Mouse (Mus musculus): ENCODE measurements around the gene Scfd1. TPM values are rescaled to one million over a fixed set of nuclear protein-coding genes. Genes with fewer than 3 reads are reported as not detected.

The Scfd1 gene
- polyA plus RNA-seq (2014; fragmentation: Nextera tagmentation; extraction: Ambion mirVana): 77.9 and 89.6 TPM in 2 replicates

DNA sequence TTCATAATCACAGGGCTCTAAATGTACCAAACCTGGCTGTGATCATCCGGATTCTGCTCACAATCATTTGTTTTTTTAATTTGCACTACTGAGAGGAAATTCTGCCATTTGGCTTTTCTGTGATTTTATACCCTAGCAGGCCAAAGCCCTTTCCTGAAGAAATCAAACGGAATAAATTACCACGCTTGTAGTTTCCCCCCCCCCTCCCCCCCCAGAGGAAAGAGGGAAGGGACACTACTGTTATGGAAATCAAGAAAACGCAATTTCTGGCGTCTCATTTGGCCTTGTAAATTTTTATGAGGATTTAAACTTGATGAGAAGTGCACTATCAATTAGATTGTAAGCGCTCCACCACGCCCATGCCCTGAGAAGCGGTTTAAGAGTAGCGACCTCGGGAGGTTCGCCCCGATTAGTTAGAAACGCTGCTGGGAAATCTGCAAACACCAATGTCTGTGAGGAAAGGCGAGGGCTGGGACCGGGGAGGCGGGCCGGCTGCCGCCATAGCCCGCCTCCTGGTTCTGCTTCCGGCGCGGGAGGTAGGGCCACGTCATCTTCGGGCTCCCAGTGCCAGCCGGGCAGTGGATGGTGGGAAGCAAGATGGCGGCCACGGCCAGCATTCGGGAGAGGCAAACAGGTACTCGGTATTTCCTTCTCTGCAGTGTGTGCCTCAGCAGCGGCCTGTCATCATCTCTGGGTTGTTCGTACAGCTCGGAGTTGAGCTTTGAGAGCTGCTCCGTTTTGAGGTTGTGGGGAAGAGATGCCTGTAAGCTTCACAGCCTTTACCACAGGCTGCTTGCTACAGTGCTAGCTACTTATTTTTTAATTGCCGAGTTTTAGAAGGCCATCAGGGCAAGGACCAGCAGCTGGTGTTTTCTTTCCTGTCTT is at the start of gene Scfd1:
Gene Scfd1 (plus strand): TSS at position 508 of the 885 bp plus-strand sequence.
- peak; percentile 100 for ATAC-seq (ENCODE audit: low FRiP score)
- Histone ChIP-seq H3K4me3 (ENCODE audit: low read depth, low read length) (peak within 1 kb of the TSS; percentile 53), H3K27me3 (ENCODE audit: control insufficient read depth, insufficient read depth, low read length) (no peaks in the 10 kb centered on the region), H3K27ac (ENCODE audit: low read depth, low read length) (peak within 1 kb of the TSS; percentile 49; the same call in 1 of the 2 replicates), H3K4me1 (ENCODE audit: control insufficient read depth, insufficient read depth, low read length) (no peaks in the 10 kb centered on the region), H3K9ac (ENCODE audit: low read length) (peak within 1 kb of the TSS; percentile 78), H3K9me3 (ENCODE audit: control insufficient read depth, low read length) (no peaks in the 10 kb centered on the region), H3K36me3 (ENCODE audit: control insufficient read depth, insufficient read depth, low read length) (0 out of 2 replicates have a peak, but pooled peaks cover 2% of the 10 kb centered on the region), H3K4me2 (peak within 1 kb of the TSS; percentile 67)
- peak; percentile 99 for DNase-seq (ENCODE audit: low spot score, missing footprints)
- WGBS: under 1% methylated on average over 34 of the region's 34 CpGs

DNA sequence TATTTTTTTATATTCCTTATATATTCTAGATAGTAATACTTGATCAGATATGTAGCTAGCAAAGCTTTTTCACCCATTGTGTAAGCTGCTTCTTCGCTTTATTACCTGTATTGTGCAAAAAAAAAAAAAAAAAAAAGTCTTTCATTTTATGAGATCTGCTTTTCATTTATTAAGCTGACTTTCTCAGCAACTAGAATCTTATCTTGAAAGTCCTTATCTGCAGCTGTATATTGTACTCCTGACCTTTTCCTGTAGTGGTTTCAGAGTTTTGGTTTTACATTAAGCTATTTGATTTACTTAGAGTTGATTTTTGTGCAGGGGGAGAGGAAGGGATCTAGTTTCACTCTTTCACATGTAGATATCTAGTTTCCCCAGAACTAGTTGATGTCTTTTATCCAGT is 40.3 kb upstream of the Scfd1 start:
- no peaks in the 10 kb centered on the region for H3K36me3 ChIP-seq (ENCODE audit: control insufficient read depth, insufficient read depth, low read length)
- no peak overlapping the region for H3K27ac ChIP-seq (ENCODE audit: low read depth, low read length)
- no peak overlapping the region for H3K4me3 ChIP-seq (ENCODE audit: low read depth, low read length)
- no peak overlapping the region for H3K9ac ChIP-seq (ENCODE audit: low read length)
- H3K4me1 ChIP-seq (ENCODE audit: control insufficient read depth, insufficient read depth, low read length): no peaks in the 10 kb centered on the region
- H3K4me2 ChIP-seq: no peak overlapping the region
- DNase-seq (ENCODE audit: low spot score, missing footprints) (no peak), ATAC-seq (ENCODE audit: low FRiP score) (no peak)
- H3K9me3 ChIP-seq (ENCODE audit: control insufficient read depth, low read length): no peaks in the 10 kb centered on the region
- whole genome bisulfite sequencing: 90% methylated on average over 1 of the region's 1 CpGs
- no peaks in the 10 kb centered on the region for H3K27me3 ChIP-seq (ENCODE audit: control insufficient read depth, insufficient read depth, low read length)

DNA sequence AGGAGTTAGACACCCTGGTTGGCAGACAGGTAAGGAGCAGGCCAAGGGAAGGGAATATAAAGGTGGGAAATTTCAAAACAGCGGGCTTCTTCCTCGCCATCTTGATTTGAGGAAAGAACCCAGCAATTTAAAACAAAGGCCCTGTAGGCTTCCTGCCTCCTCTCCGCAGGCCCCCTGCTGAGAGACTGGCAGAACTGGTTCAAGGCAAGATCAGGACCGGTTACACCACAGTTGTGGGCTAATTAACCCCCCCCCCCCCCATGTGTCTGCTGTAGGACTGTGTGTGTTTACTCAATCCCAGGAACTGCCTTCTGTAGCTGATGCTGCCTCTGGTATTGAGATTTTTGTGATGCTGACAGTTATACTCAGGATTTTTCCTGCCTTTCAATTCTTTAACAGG is 31.2 kb upstream of the Scfd1 start:
- H3K9ac ChIP-seq (ENCODE audit: low read length): no peak overlapping the region
- DNase-seq (ENCODE audit: low spot score, missing footprints) (peak; percentile 54), ATAC-seq (ENCODE audit: low FRiP score) (no peak)
- H3K4me2 ChIP-seq: no peak overlapping the region
- H3K4me3 ChIP-seq (ENCODE audit: low read depth, low read length): no peak overlapping the region
- 44% methylated on average over 4 of the region's 4 CpGs for WGBS
- no peaks in the 10 kb centered on the region for H3K27me3 ChIP-seq (ENCODE audit: control insufficient read depth, insufficient read depth, low read length)
- H3K27ac ChIP-seq (ENCODE audit: low read depth, low read length): no peak overlapping the region
- peaks cover 11% of the 10 kb centered on the region; the same call in 1 of the 2 replicates for H3K4me1 ChIP-seq (ENCODE audit: control insufficient read depth, insufficient read depth, low read length)
- no peaks in the 10 kb centered on the region for H3K9me3 ChIP-seq (ENCODE audit: control insufficient read depth, low read length)
- H3K36me3 ChIP-seq (ENCODE audit: control insufficient read depth, insufficient read depth, low read length): no peaks in the 10 kb centered on the region

GRCm38 (mm10) chr12:51347988-51348697 is 29.2 kb upstream of the Scfd1 start, which contains the start of gene G2e3:
Gene G2e3, plus strand, starts transcription at chr12:51348061.
- ATAC-seq (ENCODE audit: low FRiP score): peak; percentile 97

DNA sequence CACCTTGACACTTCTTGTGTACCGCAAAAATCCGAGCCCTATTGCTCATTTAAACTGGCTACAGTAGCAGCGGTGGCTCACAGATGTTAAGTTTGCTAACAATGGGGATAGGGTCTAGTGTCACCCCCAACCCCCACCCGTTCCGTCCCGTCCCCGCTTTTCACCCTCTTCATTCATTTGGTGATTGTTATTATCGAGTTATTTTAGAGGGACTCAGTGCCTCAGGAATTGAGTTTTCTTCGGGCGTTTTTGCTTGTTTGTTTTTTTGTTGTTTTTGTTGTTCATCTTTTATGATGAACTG is 28.7 kb upstream of the Scfd1 start:
- 1% methylated on average over 10 of the region's 10 CpGs for WGBS

More at GRCm38 (mm10) chr12:51347988-51348697, 29.2 kb upstream of the Scfd1 start, which contains the start of gene G2e3:
- peak within 1 kb of the TSS; percentile 71 for H3K4me3 ChIP-seq (ENCODE audit: low read depth, low read length)
- H3K9me3 ChIP-seq (ENCODE audit: control insufficient read depth, low read length): no peaks in the 10 kb centered on the region
- H3K4me1 ChIP-seq (ENCODE audit: control insufficient read depth, insufficient read depth, low read length): peaks cover 11% of the 10 kb centered on the region; the same call in 1 of the 2 replicates
- peak within 1 kb of the TSS; percentile 52 for H3K4me2 ChIP-seq
- H3K9ac ChIP-seq (ENCODE audit: low read length): peak within 1 kb of the TSS; percentile 90
- peaks cover 4% of the 10 kb centered on the region; the same call in 1 of the 2 replicates for H3K36me3 ChIP-seq (ENCODE audit: control insufficient read depth, insufficient read depth, low read length)
- peak; percentile 98 for DNase-seq (ENCODE audit: low spot score, missing footprints)
- WGBS: under 1% methylated on average over 70 of the region's 70 CpGs
- peak within 1 kb of the TSS; percentile 97 for H3K27ac ChIP-seq (ENCODE audit: low read depth, low read length)
- H3K27me3 ChIP-seq (ENCODE audit: control insufficient read depth, insufficient read depth, low read length): no peaks in the 10 kb centered on the region

GRCm38 (mm10) chr12:51355296-51355695 is 22.0 kb upstream of the Scfd1 start:
- no peak overlapping the region for H3K27ac ChIP-seq (ENCODE audit: low read depth, low read length)
- H3K27me3 ChIP-seq (ENCODE audit: control insufficient read depth, insufficient read depth, low read length): no peaks in the 10 kb centered on the region
- peak; percentile 81 for DNase-seq (ENCODE audit: low spot score, missing footprints)
- no peak overlapping the region for H3K9ac ChIP-seq (ENCODE audit: low read length)
- ATAC-seq (ENCODE audit: low FRiP score): no peak
- WGBS: 89% methylated on average over 8 of the region's 8 CpGs
- H3K4me3 ChIP-seq (ENCODE audit: low read depth, low read length): no peak overlapping the region
- H3K4me1 ChIP-seq (ENCODE audit: control insufficient read depth, insufficient read depth, low read length): peaks cover 3% of the 10 kb centered on the region; the same call in 1 of the 2 replicates
- H3K36me3 ChIP-seq (ENCODE audit: control insufficient read depth, insufficient read depth, low read length): peaks cover 23% of the 10 kb centered on the region
- no peaks in the 10 kb centered on the region for H3K9me3 ChIP-seq (ENCODE audit: control insufficient read depth, low read length)
- no peak overlapping the region for H3K4me2 ChIP-seq

More for the DNA sequence above, 28.7 kb upstream of the Scfd1 start:
- no peaks in the 10 kb centered on the region for H3K27me3 ChIP-seq (ENCODE audit: control insufficient read depth, insufficient read depth, low read length)
- H3K36me3 ChIP-seq (ENCODE audit: control insufficient read depth, insufficient read depth, low read length): peaks cover 4% of the 10 kb centered on the region
- H3K27ac ChIP-seq (ENCODE audit: low read depth, low read length): peak overlapping the region; percentile 97
- H3K4me1 ChIP-seq (ENCODE audit: control insufficient read depth, insufficient read depth, low read length): peaks cover 11% of the 10 kb centered on the region; the same call in 1 of the 2 replicates
- peak overlapping the region; percentile 52 for H3K4me2 ChIP-seq
- peak; percentile 53 for ATAC-seq (ENCODE audit: low FRiP score)
- H3K9me3 ChIP-seq (ENCODE audit: control insufficient read depth, low read length): no peaks in the 10 kb centered on the region
- peak overlapping the region; percentile 71 for H3K4me3 ChIP-seq (ENCODE audit: low read depth, low read length)
- no peak for DNase-seq (ENCODE audit: low spot score, missing footprints)
- peak overlapping the region; percentile 90 for H3K9ac ChIP-seq (ENCODE audit: low read length)

- no peak overlapping the region for H3K4me2 ChIP-seq
- no peak for ATAC-seq (ENCODE audit: low FRiP score)
- H3K27ac ChIP-seq (ENCODE audit: low read depth, low read length): no peak overlapping the region
- no peaks in the 10 kb centered on the region for H3K9me3 ChIP-seq (ENCODE audit: control insufficient read depth, low read length)
- no peaks in the 10 kb centered on the region for H3K4me1 ChIP-seq (ENCODE audit: control insufficient read depth, insufficient read depth, low read length)
- no peak overlapping the region for H3K4me3 ChIP-seq (ENCODE audit: low read depth, low read length)
- H3K36me3 ChIP-seq (ENCODE audit: control insufficient read depth, insufficient read depth, low read length): peaks cover 17% of the 10 kb centered on the region
- DNase-seq (ENCODE audit: low spot score, missing footprints): peak; percentile 84
- no peaks in the 10 kb centered on the region for H3K27me3 ChIP-seq (ENCODE audit: control insufficient read depth, insufficient read depth, low read length)
- no peak overlapping the region for H3K9ac ChIP-seq (ENCODE audit: low read length)
Measured at GRCm38 (mm10) chr12:51361294-51361693, 16.0 kb upstream of the Scfd1 start.

DNA sequence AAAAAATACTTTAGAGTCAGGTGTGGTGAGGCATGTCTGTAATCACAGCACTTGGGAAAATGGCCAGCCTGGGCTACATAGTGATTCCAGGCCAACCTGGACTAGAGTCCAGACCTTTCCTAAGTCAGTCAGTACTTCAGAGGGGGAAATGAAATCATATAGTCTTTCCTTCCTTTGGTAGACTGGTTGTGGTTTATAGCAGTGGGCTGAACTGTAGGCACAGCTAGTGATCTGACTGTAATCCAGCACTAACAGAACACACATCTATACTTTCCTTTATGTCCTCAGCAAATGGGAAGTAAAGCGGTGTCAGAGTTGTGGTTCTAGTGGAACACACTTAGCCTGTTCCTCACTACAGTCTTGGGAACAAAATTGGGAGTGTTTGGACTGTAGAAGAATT is 14.4 kb upstream of the Scfd1 start:
- Histone ChIP-seq H3K36me3 (ENCODE audit: control insufficient read depth, insufficient read depth, low read length) (peaks cover 17% of the 10 kb centered on the region), H3K4me3 (ENCODE audit: low read depth, low read length) (no peak overlapping the region), H3K27ac (ENCODE audit: low read depth, low read length) (no peak overlapping the region), H3K4me2 (no peak overlapping the region), H3K9ac (ENCODE audit: low read length) (no peak overlapping the region), H3K27me3 (ENCODE audit: control insufficient read depth, insufficient read depth, low read length) (no peaks in the 10 kb centered on the region), H3K4me1 (ENCODE audit: control insufficient read depth, insufficient read depth, low read length) (no peaks in the 10 kb centered on the region), H3K9me3 (ENCODE audit: control insufficient read depth, low read length) (no peaks in the 10 kb centered on the region)
- 97% methylated on average over 1 of the region's 1 CpGs for WGBS
- no peak for ATAC-seq (ENCODE audit: low FRiP score)
- DNase-seq (ENCODE audit: low spot score, missing footprints): peak; percentile 60

DNA sequence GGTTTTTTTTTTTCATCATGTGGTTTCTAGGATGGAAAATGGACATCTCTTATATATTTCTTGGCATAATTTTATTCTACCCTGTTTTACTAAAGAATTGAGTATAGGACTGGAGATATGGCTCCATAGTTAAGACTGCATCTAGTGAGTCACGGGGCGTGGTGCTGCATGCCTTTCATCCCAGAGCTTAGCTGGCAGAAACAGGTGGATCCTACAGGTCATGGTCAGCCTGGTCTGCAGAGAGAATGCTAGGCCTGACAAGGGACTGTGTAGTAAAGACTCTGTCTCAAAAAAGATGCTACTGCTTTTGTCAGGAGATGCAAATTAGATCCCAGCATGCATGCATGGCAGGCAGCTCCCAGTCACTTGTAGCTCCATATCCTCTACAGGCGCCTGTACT is 8.8 kb upstream of the Scfd1 start:
- H3K27ac ChIP-seq (ENCODE audit: low read depth, low read length): no peak overlapping the region
- DNase-seq (ENCODE audit: low spot score, missing footprints): no peak
- H3K4me3 ChIP-seq (ENCODE audit: low read depth, low read length): no peak overlapping the region
- no peak overlapping the region for H3K9ac ChIP-seq (ENCODE audit: low read length)
- no peaks in the 10 kb centered on the region for H3K4me1 ChIP-seq (ENCODE audit: control insufficient read depth, insufficient read depth, low read length)
- 97% methylated on average over 3 of the region's 3 CpGs for WGBS
- ATAC-seq (ENCODE audit: low FRiP score): no peak
- H3K9me3 ChIP-seq (ENCODE audit: control insufficient read depth, low read length): no peaks in the 10 kb centered on the region
- no peaks in the 10 kb centered on the region for H3K27me3 ChIP-seq (ENCODE audit: control insufficient read depth, insufficient read depth, low read length)
- peaks cover 16% of the 10 kb centered on the region; the same call in 1 of the 2 replicates for H3K36me3 ChIP-seq (ENCODE audit: control insufficient read depth, insufficient read depth, low read length)
- no peak overlapping the region for H3K4me2 ChIP-seq

All from midbrain, embryonic 11.5 days (tissue).